Mouse (Mus musculus) midbrain, embryonic 10.5 days (tissue): ENCODE data around the gene Rnf130. TPM values are rescaled to one million over a fixed set of nuclear protein-coding genes. Genes with fewer than 3 reads are reported as not detected.

Experiments
- DNase-seq: peaks from one replicate; pipeline ENCODE4 v3.0.0-alpha.2; 2017; ENCODE audit warnings: low spot score
- H3K27ac ChIP-seq: fragments of 300-500 bp; sonication (generic); replicated peaks from 2 replicates; pipeline ENCODE4 v1.5.1; 2016; ENCODE audit warnings: mild to moderate bottlenecking
- H3K27me3 ChIP-seq: fragments of 300-500 bp; sonication (generic); 2 replicates; pipeline ENCODE4 v1.6.1; 2016; ENCODE audit warnings: low read depth, mild to moderate bottlenecking; ENCODE audit not compliant: poor library complexity, severe bottlenecking
- H3K36me3 ChIP-seq: fragments of 300-500 bp; sonication (generic); 2 replicates; pipeline ENCODE4 v1.6.1; 2016; ENCODE audit warnings: mild to moderate bottlenecking, moderate library complexity
- H3K4me1 ChIP-seq: fragments of 300-500 bp; sonication (generic); 2 replicates; pipeline ENCODE4 v1.6.1; 2016
- H3K4me3 ChIP-seq: fragments of 300-500 bp; sonication (generic); 2 replicates; pipeline ENCODE4 v1.5.1; 2016; ENCODE audit warnings: mild to moderate bottlenecking, moderate library complexity
- H3K9me3 ChIP-seq: fragments of 300-500 bp; sonication (generic); replicated peaks from 2 replicates; pipeline ENCODE4 v1.6.1; 2016; ENCODE audit warnings: mild to moderate bottlenecking
- WGBS: fragments of 180-500 bp; shearing (Covaris S2); methylation state at CpG from one replicate; pipeline ENCODE4 v1.1.7; 2016; 5-methylcytosine and 5-hydroxymethylcytosine counted together
- polyA plus RNA-seq: library from polyadenylated mRNA; unstranded; fragments of >200 nt; fragmentation: Nextera tagmentation; extraction: Ambion mirVana; gene quantifications from 2 replicates; pipeline ENCODE4 v1.2.1, GENCODE M21; 2016

The Rnf130 gene
- polyA plus RNA-seq, 1 experiment from 2014 or later: 60.5 TPM

DNA sequence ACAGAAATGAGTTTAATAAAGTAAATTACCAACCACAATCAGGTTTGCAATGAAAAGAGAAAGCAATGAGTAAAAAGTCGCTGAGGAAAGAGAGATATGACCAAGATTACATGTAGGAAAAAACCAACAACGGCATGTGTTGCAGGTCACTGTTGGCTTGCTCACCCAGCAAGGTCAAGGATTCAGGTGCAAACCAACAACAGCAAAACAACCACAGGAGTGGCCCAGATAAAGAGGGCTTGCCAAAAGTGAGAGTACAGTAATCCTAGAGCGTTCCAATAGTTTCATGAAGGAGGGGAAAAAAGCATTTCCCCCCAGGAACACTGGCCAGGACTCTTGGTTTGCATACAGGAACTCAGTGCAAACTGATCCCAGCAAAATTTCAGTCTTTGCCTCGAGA lies 28.7 kb upstream of the Rnf130 start:
- Histone ChIP-seq H3K36me3 (no peaks in the 10 kb centered on the region), H3K4me1 (no peaks in the 10 kb centered on the region), H3K4me3 (no peak overlapping the region), H3K9me3 (no peaks in the 10 kb centered on the region), H3K27me3 (no peaks in the 10 kb centered on the region), H3K27ac (no peak overlapping the region)
- WGBS: 83% methylated on average over 4 of the region's 4 CpGs
- no peak for DNase-seq

DNA sequence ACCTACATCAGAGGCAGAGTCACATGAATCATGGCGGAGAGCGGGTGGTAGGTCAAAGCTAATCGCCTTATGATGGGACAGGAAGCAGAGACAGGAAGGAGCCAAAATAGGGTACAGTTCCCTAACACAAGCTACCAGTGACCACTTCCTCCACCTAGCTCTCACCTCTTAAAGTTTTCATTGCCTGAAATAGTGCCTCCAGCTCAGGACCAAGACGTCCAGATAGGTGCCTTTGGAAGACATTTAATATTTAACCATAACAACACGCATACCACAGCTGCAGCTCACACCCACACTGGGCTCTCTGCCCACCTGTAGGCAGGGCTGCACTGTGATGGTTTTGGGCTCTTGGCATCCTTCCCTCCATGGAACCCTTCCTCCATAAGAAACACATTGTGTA lies 27.8 kb upstream of the Rnf130 start:
- DNase-seq: no peak
- Histone ChIP-seq H3K27ac (no peak overlapping the region), H3K4me1 (no peaks in the 10 kb centered on the region), H3K27me3 (no peaks in the 10 kb centered on the region), H3K36me3 (no peaks in the 10 kb centered on the region), H3K4me3 (no peak overlapping the region), H3K9me3 (no peaks in the 10 kb centered on the region)
- 89% methylated on average over 5 of the region's 5 CpGs for WGBS

DNA sequence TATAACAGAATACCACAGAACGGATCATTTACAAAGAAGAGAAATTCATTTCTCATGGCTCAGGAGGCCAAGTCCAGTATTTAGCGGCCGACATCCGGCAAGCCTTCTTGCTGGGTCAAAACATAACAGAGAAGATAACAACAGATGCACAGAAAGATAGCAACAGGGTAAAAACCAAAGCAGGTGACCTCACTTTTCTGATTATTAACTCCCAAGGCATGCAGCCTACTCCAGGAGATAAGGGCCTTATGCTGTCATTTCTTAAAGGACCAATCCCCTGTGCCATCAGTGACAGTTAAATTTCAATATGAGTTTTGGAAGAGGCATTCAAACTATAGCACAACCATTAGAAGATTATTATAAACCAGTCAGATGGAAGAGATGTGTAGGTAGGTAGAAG lies 22.3 kb upstream of the Rnf130 start:
- Histone ChIP-seq H3K9me3 (no peaks in the 10 kb centered on the region), H3K36me3 (no peaks in the 10 kb centered on the region), H3K27me3 (no peaks in the 10 kb centered on the region), H3K4me1 (no peaks in the 10 kb centered on the region), H3K27ac (no peak overlapping the region), H3K4me3 (no peak overlapping the region)
- DNase-seq: no peak
- whole genome bisulfite sequencing: 97% methylated on average over 4 of the region's 4 CpGs

DNA sequence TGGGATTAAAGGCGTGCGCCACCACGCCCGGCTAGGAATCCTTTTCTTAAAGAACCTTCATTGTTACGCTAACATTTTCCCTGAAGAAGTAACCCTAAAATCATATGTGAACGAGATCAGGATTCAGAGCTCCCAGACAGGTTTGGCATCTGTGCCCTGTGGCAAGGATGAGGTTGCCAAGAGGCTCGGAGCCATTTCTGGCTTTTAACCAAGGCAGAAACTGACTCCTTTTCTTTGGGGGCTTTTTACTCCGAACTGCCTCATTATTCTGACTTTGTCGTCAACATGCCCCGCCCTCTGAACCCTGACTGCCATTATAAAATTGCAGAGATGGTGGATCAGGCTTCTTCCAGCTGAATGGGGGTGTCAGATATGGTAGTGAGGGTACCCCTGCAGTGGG lies 17.4 kb upstream of the Rnf130 start:
- no peaks in the 10 kb centered on the region for H3K27me3 ChIP-seq
- H3K27ac ChIP-seq: no peak overlapping the region
- H3K4me3 ChIP-seq: no peak overlapping the region
- DNase-seq: no peak
- H3K36me3 ChIP-seq: no peaks in the 10 kb centered on the region
- H3K4me1 ChIP-seq: no peaks in the 10 kb centered on the region
- H3K9me3 ChIP-seq: no peaks in the 10 kb centered on the region
- 78% methylated on average over 10 of the region's 10 CpGs for WGBS

DNA sequence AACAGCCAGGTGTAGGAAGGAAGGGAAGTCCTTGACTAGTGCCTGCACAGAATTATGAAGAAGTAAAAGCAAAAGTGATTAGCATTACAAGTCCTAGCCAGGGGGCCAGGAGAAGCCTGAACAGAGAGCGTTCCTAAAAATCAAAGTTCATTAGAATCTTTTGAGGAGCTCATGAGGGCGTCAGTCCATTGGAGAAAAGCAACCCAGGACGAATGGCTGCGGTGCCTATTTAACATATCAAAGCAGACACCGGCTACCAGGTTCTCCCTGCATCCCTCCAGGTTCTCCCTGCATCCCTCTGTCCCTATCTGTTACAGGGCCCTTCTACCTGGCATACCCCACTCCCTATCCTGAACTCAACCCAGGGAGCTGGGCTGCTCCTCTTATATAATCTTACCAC lies 16.9 kb upstream of the Rnf130 start:
- DNase-seq: no peak
- H3K27ac ChIP-seq: no peak overlapping the region
- no peaks in the 10 kb centered on the region for H3K4me1 ChIP-seq
- H3K4me3 ChIP-seq: no peak overlapping the region
- 16% methylated on average over 5 of the region's 5 CpGs for WGBS
- no peaks in the 10 kb centered on the region for H3K9me3 ChIP-seq
- H3K36me3 ChIP-seq: no peaks in the 10 kb centered on the region
- H3K27me3 ChIP-seq: no peaks in the 10 kb centered on the region

DNA sequence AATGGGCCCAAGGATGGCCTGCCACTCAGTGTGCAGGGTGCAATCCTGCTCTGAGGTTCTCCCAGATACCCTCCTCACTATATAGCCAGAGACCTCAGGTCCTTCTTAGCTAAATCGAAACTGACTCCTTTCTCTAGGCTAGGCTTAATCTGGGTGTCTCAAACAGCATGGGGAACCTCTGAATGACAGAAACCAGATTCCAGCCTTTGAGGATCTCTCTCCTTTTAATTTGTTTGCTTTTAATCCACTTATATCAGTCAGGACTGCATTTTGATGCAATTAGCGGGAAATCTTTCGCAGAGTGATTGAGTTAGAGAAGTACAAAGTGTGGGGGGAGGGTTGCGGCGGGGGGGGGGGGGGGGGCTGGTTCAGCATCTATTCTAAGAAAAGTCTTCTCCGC lies 12.1 kb upstream of the Rnf130 start:
- Histone ChIP-seq H3K4me1 (no peaks in the 10 kb centered on the region), H3K27ac (no peak overlapping the region), H3K36me3 (no peaks in the 10 kb centered on the region), H3K9me3 (no peaks in the 10 kb centered on the region), H3K27me3 (no peaks in the 10 kb centered on the region), H3K4me3 (no peak overlapping the region)
- 71% methylated on average over 6 of the region's 6 CpGs for WGBS
- no peak for DNase-seq

DNA sequence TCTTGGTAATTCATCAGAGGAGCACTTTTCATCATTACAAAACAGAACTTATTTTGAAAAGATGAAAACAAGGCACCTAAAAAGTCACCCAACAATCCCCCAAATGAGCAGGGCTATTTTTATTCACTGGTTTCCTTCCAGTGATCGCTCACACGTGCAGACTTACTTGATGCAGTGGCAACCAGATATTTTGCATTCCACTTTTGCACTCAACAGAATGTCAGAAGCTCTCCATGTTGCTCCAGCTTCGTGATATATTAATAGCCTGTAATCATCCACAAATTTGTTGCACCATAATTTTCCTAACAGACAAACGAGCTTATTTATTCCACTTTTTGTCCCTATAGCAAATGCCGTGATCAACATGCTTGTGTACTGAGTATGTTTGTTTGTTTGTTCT lies 8.6 kb upstream of the Rnf130 start:
- Histone ChIP-seq H3K36me3 (no peaks in the 10 kb centered on the region), H3K4me3 (no peak overlapping the region), H3K27me3 (peaks cover 3% of the 10 kb centered on the region; the same call in 1 of the 2 replicates), H3K9me3 (no peaks in the 10 kb centered on the region), H3K4me1 (no peaks in the 10 kb centered on the region), H3K27ac (no peak overlapping the region)
- no peak for DNase-seq
- 87% methylated on average over 5 of the region's 5 CpGs for WGBS

DNA sequence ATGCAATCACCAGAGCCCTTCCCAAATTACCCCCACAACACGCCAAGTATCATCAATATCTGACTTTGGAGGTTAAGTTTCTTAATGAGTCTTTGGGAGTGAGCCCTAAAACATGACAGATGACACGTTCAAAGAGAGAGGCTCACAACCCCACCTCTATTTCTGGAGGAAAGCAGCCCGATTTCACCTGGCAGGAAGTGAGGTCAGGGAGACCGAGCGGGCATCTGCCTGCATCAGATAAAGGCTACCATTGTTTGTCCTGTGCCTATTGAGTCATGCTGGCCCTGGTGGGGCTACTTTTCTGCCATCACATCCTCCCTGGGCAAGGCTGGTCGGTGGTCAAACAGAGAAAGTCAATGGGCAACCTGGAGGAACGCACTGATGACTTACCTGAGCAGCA lies 7.6 kb upstream of the Rnf130 start:
- DNase-seq: no peak
- no peaks in the 10 kb centered on the region for H3K36me3 ChIP-seq
- no peak overlapping the region for H3K27ac ChIP-seq
- H3K9me3 ChIP-seq: no peaks in the 10 kb centered on the region
- no peaks in the 10 kb centered on the region for H3K4me1 ChIP-seq
- H3K27me3 ChIP-seq: peaks cover 5% of the 10 kb centered on the region; the same call in 1 of the 2 replicates
- WGBS: 87% methylated on average over 7 of the region's 7 CpGs
- no peak overlapping the region for H3K4me3 ChIP-seq

DNA sequence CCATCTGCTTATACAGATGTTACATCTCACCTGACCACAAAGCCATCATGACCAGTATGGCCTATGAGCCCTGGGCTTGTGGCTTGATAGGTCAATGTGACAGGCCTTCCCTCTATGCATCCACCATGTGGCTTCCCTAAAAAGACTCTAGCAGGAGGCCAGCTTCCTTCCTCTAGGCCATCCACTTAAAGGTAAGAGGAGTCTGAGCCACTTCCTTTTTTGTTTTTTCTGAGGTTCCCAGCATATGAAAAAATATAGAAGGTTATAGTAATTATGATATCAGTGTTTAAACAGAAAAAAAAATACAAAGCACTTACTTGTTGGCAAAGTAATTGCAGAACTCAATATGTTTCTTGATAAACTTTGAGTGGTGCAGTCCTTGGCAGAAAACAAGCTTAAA lies 6.3 kb upstream of the Rnf130 start:
- Histone ChIP-seq H3K27ac (no peak overlapping the region), H3K4me3 (no peak overlapping the region), H3K36me3 (no peaks in the 10 kb centered on the region), H3K9me3 (no peaks in the 10 kb centered on the region), H3K27me3 (peaks cover 19% of the 10 kb centered on the region), H3K4me1 (no peaks in the 10 kb centered on the region)
- DNase-seq: no peak

DNA sequence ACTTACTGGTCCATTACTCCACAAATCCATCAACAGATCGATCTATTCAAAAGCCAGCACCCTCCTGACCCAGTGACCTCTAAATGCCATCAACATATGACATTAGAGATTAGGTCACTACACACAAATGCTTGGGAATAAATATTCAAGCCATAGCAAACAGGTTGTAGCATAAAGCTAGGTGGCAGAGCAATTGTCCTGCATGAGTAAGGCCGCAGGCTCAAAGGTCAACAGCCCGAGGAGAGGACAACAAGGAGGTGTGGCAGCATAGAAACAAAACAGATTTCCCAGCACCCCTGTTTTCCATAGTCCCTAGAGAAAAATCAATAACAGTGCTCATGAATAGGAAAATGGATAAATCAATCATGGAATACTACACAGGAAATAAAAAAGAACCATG lies 3.1 kb upstream of the Rnf130 start:
- H3K27me3 ChIP-seq: peaks cover 25% of the 10 kb centered on the region
- H3K4me1 ChIP-seq: peaks cover 12% of the 10 kb centered on the region
- H3K9me3 ChIP-seq: no peaks in the 10 kb centered on the region
- WGBS: 74% methylated on average over 3 of the region's 3 CpGs
- DNase-seq: no peak
- no peak overlapping the region for H3K27ac ChIP-seq
- H3K4me3 ChIP-seq: no peak overlapping the region
- H3K36me3 ChIP-seq: no peaks in the 10 kb centered on the region

DNA sequence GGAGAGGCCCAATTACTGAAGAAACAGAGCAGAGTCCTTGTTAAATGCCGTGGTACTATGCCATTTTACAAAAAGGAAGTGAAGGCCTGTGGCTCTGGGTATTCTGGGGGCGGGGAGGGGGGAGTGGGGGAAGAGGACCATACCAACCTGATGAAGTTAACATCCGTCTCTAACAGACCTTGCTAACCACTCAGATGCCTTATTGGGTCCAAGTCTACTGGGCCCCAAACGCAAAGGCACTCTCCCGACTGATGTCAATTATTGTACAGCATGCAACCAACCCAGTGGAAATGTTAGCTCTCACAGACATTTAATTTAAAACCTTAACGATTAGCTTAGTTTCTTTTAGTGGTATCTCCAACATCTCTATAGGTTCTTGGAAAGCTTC lies 707 bp upstream of the Rnf130 start:
- H3K4me3 ChIP-seq: peak overlapping the region; percentile 89
- peak overlapping the region; percentile 98; the same call in 1 of the 2 replicates for H3K27ac ChIP-seq
- DNase-seq: no peak

DNA sequence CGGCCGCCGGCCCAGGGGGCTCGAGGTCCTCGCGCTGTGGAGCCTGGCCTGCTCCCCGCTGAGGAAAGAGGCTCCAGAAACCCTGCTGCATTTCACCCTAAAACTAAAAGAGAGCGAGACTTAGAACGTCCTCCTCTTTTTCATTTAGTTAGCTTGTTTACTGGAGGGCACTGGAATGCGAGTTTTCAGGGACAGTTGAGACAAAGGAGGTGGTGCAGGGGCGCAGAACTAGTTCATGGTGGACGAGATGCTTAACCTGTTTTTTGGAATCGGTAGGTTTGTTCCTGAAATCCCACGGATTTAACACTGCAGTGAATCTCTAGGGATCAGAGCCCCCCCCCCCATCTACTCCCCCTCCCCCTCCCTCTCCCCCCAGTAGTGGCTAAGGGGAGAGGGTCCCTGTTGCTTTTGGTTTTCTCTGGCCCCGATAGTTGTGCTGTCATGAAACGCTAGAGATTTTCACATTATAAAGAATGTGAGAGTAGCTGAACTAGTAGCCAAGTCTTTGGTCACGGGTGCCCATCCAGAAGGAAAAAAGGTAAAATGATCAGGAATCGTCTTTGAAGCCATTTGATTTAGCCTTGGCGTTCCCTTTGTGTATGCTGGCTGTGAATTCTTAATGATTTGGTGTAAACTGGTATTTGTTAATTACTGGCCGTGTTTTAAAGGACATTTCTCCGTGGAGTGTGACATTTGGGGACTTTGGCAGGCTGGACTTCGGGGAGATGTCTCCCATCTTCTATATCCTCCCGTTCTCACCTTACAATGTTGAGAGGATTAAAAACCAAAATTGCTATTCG lies 775 bp downstream of the Rnf130 start:
- H3K4me1 ChIP-seq: peaks cover 39% of the 10 kb centered on the region
- H3K27me3 ChIP-seq: peaks cover 25% of the 10 kb centered on the region
- no peaks in the 10 kb centered on the region for H3K9me3 ChIP-seq
- H3K27ac ChIP-seq: peak overlapping the region; percentile 98
- WGBS: 7% methylated on average over 24 of the region's 24 CpGs
- H3K4me3 ChIP-seq: peak overlapping the region; percentile 89
- no peak for DNase-seq
- no peaks in the 10 kb centered on the region for H3K36me3 ChIP-seq

More for the DNA sequence above, 707 bp upstream of the Rnf130 start:
- no peaks in the 10 kb centered on the region for H3K36me3 ChIP-seq
- H3K27me3 ChIP-seq: peaks cover 25% of the 10 kb centered on the region
- no peaks in the 10 kb centered on the region for H3K9me3 ChIP-seq
- 67% methylated on average over 6 of the region's 6 CpGs for WGBS
- H3K4me1 ChIP-seq: peaks cover 36% of the 10 kb centered on the region

DNA sequence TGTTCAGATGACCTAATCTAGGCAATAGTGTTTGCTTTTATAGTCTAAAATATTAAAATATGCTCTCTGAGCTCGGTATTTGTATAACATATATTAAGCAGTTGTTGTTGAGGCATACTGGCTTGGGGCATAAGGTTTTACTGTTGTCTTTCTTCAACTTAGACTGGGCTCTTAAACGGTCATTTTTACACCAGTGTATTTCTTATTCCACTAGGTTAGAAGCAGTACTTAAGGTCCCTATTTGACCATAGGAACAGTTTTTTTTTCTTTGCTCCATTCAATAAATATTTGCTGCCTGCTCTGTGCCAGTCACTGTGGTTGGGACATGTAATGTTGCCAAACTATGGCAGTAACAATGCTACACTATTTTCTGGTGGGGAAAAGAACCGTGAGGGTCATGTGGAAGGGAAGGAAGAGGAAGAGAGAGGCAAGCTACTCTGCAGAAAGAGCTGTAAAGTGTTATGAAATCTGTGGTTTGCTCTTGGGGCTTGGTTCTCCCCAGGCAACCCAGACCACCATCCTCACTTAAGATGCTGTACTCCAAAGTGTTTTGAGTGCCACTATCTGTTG lies 1.5 kb downstream of the Rnf130 start:
- DNase-seq: no peak
- Histone ChIP-seq H3K4me1 (peaks cover 41% of the 10 kb centered on the region), H3K36me3 (no peaks in the 10 kb centered on the region), H3K4me3 (peak overlapping the region; percentile 89), H3K27me3 (peaks cover 22% of the 10 kb centered on the region), H3K9me3 (no peaks in the 10 kb centered on the region), H3K27ac (peak overlapping the region; percentile 98)
- WGBS: 58% methylated on average over 3 of the region's 3 CpGs
